Mouse (Mus musculus) fibroblast of lung, adult 2 months (primary cell): Measurements from ENCODE around the gene Sh3glb2.

Source experiments
- DNase-seq: peaks from one replicate; pipeline ENCODE4 v3.0.0-alpha.2; 2011; ENCODE audit warnings: low read depth

Sh3glb2 gene

GRCm38 (mm10) chr2:30342061-30342460 is 17.1 kb downstream of the Sh3glb2 start:
- no peak for DNase-seq

GRCm38 (mm10) chr2:30337179-30337578 is 22.0 kb downstream of the Sh3glb2 start:
- no peak for DNase-seq

- DNase-seq = no peak
Observed at GRCm38 (mm10) chr2:30336174-30336915, 22.8 kb downstream of the Sh3glb2 start.

GRCm38 (mm10) chr2:30335324-30335723 is 23.8 kb downstream of the Sh3glb2 start:
- no peak for DNase-seq

- no peak for DNase-seq
Observed at GRCm38 (mm10) chr2:30328791-30329190, 30.3 kb downstream of the Sh3glb2 start.

- no peak for DNase-seq
Observed at GRCm38 (mm10) chr2:30327276-30327675, 31.9 kb downstream of the Sh3glb2 start.

- peak; percentile 22 for DNase-seq
Observed at GRCm38 (mm10) chr2:30325296-30325695, 33.8 kb downstream of the Sh3glb2 start.

GRCm38 (mm10) chr2:30323111-30323510 is 36.0 kb downstream of the Sh3glb2 start:
- peak; percentile 23 for DNase-seq

GRCm38 (mm10) chr2:30319260-30319659 is 39.9 kb downstream of the Sh3glb2 start:
- no peak for DNase-seq

GRCm38 (mm10) chr2:30316955-30317354 is 42.2 kb downstream of the Sh3glb2 start:
- no peak for DNase-seq

GRCm38 (mm10) chr2:30316136-30316535 is 43.0 kb downstream of the Sh3glb2 start:
- no peak for DNase-seq

GRCm38 (mm10) chr2:30311481-30311880 is 47.7 kb downstream of the Sh3glb2 start:
- DNase-seq = no peak

- DNase-seq = no peak
Observed at GRCm38 (mm10) chr2:30309351-30309750, 49.8 kb downstream of the Sh3glb2 start.

GRCm38 (mm10) chr2:30306087-30306486 is 53.0 kb downstream of the Sh3glb2 start:
- no peak for DNase-seq

- no peak for DNase-seq
Observed at GRCm38 (mm10) chr2:30299966-30300365, 59.2 kb downstream of the Sh3glb2 start.

- no peak for DNase-seq
Observed at GRCm38 (mm10) chr2:30299525-30299924, 59.6 kb downstream of the Sh3glb2 start.
